ENCODE assay signal across 10 mouse cellular contexts in genomic region chr6:89003197-89003923, GRCm38 (mm10).
A peak's percentile ranks its signal among the peaks of the same experiment; 100 is the strongest.
DNase-seq lines count a peak whose midpoint lies in the region; ATAC-seq and TF ChIP-seq lines count a peak whose summit lies in the region.
"Had no signal": no experiment of that assay in that cellular context is flagged by ENCODE, and none has a peak within 500 bp of the region (broad histone marks: within the 10 kb centered on the region; RNA-seq: fewer than 3 reads in every experiment).

No protein-coding gene starts in this region.

- no peaks in the 10 kb centered on the region for H3K9me3 ChIP-seq in lung, embryonic 16.5 days (ENCODE audit: control insufficient read depth, low read length)
- H3K9me3 ChIP-seq in forebrain, postnatal 0 days (ENCODE audit: low read length), result peaks cover 5% of the 10 kb centered on the region; the same call in 1 of the 2 replicates
- no peaks in the 10 kb centered on the region for H3K9me3 ChIP-seq in kidney, postnatal 0 days (replicated peaks; ENCODE audit: low read length)
- no peaks in the 10 kb centered on the region for H3K9me3 ChIP-seq in stomach, embryonic 15.5 days
- no peaks in the 10 kb centered on the region for H3K9me3 ChIP-seq in liver, embryonic 11.5 days (ENCODE audit: control insufficient read depth, low read length)
- H3K9me3 ChIP-seq: liver, embryonic 13.5 days had no signal

- no peak overlapping the region for H3K4me3 ChIP-seq in lung, embryonic 16.5 days (ENCODE audit: low read length)
- H3K4me3 ChIP-seq in forebrain, postnatal 0 days (ENCODE audit: low read depth, low read length), result no peak overlapping the region
- no peak overlapping the region for H3K4me3 ChIP-seq in kidney, postnatal 0 days (replicated peaks; ENCODE audit: low read depth, low read length)
- no peak overlapping the region for H3K4me3 ChIP-seq in stomach, embryonic 15.5 days (replicated peaks)
- H3K4me3 ChIP-seq in liver, embryonic 11.5 days (ENCODE audit: low read depth, low read length), result no peak overlapping the region
- H3K4me3 ChIP-seq: liver, embryonic 13.5 days had no signal

- no peaks in the 10 kb centered on the region for H3K36me3 ChIP-seq in lung, embryonic 16.5 days (ENCODE audit: control insufficient read depth, insufficient read depth, low read length)
- H3K36me3 ChIP-seq in forebrain, postnatal 0 days (ENCODE audit: insufficient read depth), result no peaks in the 10 kb centered on the region
- H3K36me3 ChIP-seq in kidney, postnatal 0 days (ENCODE audit: insufficient read depth, low read length), result no peaks in the 10 kb centered on the region
- no peaks in the 10 kb centered on the region for H3K36me3 ChIP-seq in stomach, embryonic 15.5 days
- H3K36me3 ChIP-seq in liver, embryonic 11.5 days (ENCODE audit: control insufficient read depth, insufficient read depth, low read length), result no peaks in the 10 kb centered on the region
- H3K36me3 ChIP-seq: liver, embryonic 13.5 days had no signal

- H3K9ac ChIP-seq in lung, embryonic 16.5 days (ENCODE audit: low read length), result no peak overlapping the region
- H3K9ac ChIP-seq in forebrain, postnatal 0 days, result no peak overlapping the region
- H3K9ac ChIP-seq in kidney, postnatal 0 days (ENCODE audit: low read depth, low read length), result no peak overlapping the region
- H3K9ac ChIP-seq in stomach, embryonic 15.5 days, result no peak overlapping the region
- no peak overlapping the region for H3K9ac ChIP-seq in liver, embryonic 11.5 days (ENCODE audit: low read depth, low read length)
- H3K9ac ChIP-seq: liver, embryonic 13.5 days had no signal

- H3K4me2 ChIP-seq in lung, embryonic 16.5 days (ENCODE audit: low read depth, low read length), result no peak overlapping the region
- H3K4me2 ChIP-seq in forebrain, postnatal 0 days (ENCODE audit: low read depth), result no peak overlapping the region
- H3K4me2 ChIP-seq in kidney, postnatal 0 days (ENCODE audit: low read length), result no peak overlapping the region
- no peak overlapping the region for H3K4me2 ChIP-seq in stomach, embryonic 15.5 days
- no peak overlapping the region for H3K4me2 ChIP-seq in liver, embryonic 11.5 days
- H3K4me2 ChIP-seq: liver, embryonic 13.5 days had no signal

- H3K27me3 ChIP-seq in lung, embryonic 16.5 days (ENCODE audit: control insufficient read depth, insufficient read depth, low read depth, low read length), result no peaks in the 10 kb centered on the region
- H3K27me3 ChIP-seq in forebrain, postnatal 0 days (ENCODE audit: insufficient read depth, low read length), result peaks cover 12% of the 10 kb centered on the region
- H3K27me3 ChIP-seq in kidney, postnatal 0 days (ENCODE audit: insufficient read depth, low read length), result no peaks in the 10 kb centered on the region
- no peaks in the 10 kb centered on the region for H3K27me3 ChIP-seq in stomach, embryonic 15.5 days (replicated peaks)
- H3K27me3 ChIP-seq in liver, embryonic 11.5 days (replicated peaks; ENCODE audit: control insufficient read depth, insufficient read depth, low read length), result peaks cover 9% of the 10 kb centered on the region; the same call in 1 of the 2 replicates
- H3K27me3 ChIP-seq: Patski had no signal

- peak overlapping the region; percentile 7 for H3K27ac ChIP-seq in lung, embryonic 16.5 days (ENCODE audit: low read length)
- H3K27ac ChIP-seq in forebrain, postnatal 0 days (ENCODE audit: low read depth, low read length), result no peak overlapping the region
- peak overlapping the region; percentile 54; the same call in 1 of the 2 replicates for H3K27ac ChIP-seq in kidney, postnatal 0 days
- peak overlapping the region; percentile 71; the same call in 1 of the 2 replicates for H3K27ac ChIP-seq in stomach, embryonic 15.5 days
- no peak overlapping the region for H3K27ac ChIP-seq in liver, embryonic 11.5 days (ENCODE audit: low read depth, low read length)
- H3K27ac ChIP-seq: liver, embryonic 13.5 days had no signal

- DNase-seq in lung, adult 18-20 months, result no peak
- peak; percentile 56 for DNase-seq in forebrain, postnatal 0 days
- peak; percentile 71 for DNase-seq in kidney, postnatal 0 days (ENCODE audit: low spot score)
- no peak for DNase-seq in liver, embryonic 11.5 days (ENCODE audit: low spot score)
- DNase-seq in adrenal gland, postnatal 4 days (ENCODE audit: low spot score in 2 of 2), result no peak
- DNase-seq in adrenal gland, postnatal 36 days, result no peak
- DNase-seq: liver, embryonic 13.5 days had no signal

- H3K4me1 ChIP-seq in lung, embryonic 16.5 days (replicated peaks; ENCODE audit: control insufficient read depth, insufficient read depth, low read length), result peaks cover 11% of the 10 kb centered on the region
- H3K4me1 ChIP-seq in forebrain, postnatal 0 days (ENCODE audit: insufficient read depth), result peaks cover 4% of the 10 kb centered on the region; the same call in 1 of the 2 replicates
- peaks cover 11% of the 10 kb centered on the region; the same call in 1 of the 2 replicates for H3K4me1 ChIP-seq in kidney, postnatal 0 days (replicated peaks; ENCODE audit: insufficient read depth, low read length)
- peaks cover 7% of the 10 kb centered on the region for H3K4me1 ChIP-seq in stomach, embryonic 15.5 days
- H3K4me1 ChIP-seq in liver, embryonic 11.5 days (replicated peaks; ENCODE audit: control insufficient read depth, insufficient read depth, low read length), result peaks cover 2% of the 10 kb centered on the region; the same call in 1 of the 2 replicates

- WGBS in lung, embryonic 16.5 days, result 22% methylated on average over 6 of the region's 6 CpGs
- 38% methylated on average over 5 of the region's 6 CpGs for WGBS in forebrain, postnatal 0 days
- WGBS in kidney, postnatal 0 days, result 43% methylated on average over 6 of the region's 6 CpGs
- 28% methylated on average over 6 of the region's 6 CpGs for WGBS in stomach, embryonic 15.5 days
- WGBS in liver, embryonic 11.5 days, result 59% methylated on average over 5 of the region's 6 CpGs

- peak; percentile 87 for ATAC-seq in lung, embryonic 16.5 days (ENCODE audit: low read depth)
- peak; percentile 53 for ATAC-seq in forebrain, postnatal 0 days
- ATAC-seq in kidney, postnatal 0 days (replicated peaks; ENCODE audit: low FRiP score, low read depth), result peak; percentile 55; the same call in 1 of the 2 replicates
- ATAC-seq in stomach, embryonic 15.5 days (ENCODE audit: insufficient read depth, low FRiP score, low read depth), result peak; percentile 64
- no peak for ATAC-seq in liver, embryonic 11.5 days (replicated peaks; ENCODE audit: low FRiP score)
- ATAC-seq: Patski had no signal

- TF ChIP-seq CTCF in forebrain, postnatal 0 days (IDR thresholded peaks at IDR 0.05; ENCODE audit: low read depth), result no peak
- TF ChIP-seq CTCF in kidney, postnatal 0 days (IDR thresholded peaks at IDR 0.05; ENCODE audit: low read depth), result no peak

Comparison
In these comparisons a context has a peak if more than half of its experiments do, and no peak if none do; other contexts are left out.
1. H3K27ac ChIP-seq: peak in lung, embryonic 16.5 days (single experiment), kidney, postnatal 0 days (single experiment) and stomach, embryonic 15.5 days (single experiment); none in forebrain, postnatal 0 days (single experiment) and liver, embryonic 11.5 days (single experiment).
2. DNase-seq: peak in forebrain, postnatal 0 days (single experiment) and kidney, postnatal 0 days (single experiment); none in lung, adult 18-20 months (0 of 2), liver, embryonic 11.5 days (single experiment), adrenal gland, postnatal 4 days (0 of 2) and adrenal gland, postnatal 36 days (0 of 2).